Mouse (Mus musculus) lung, postnatal 0 days (tissue): ENCODE data around the gene Sos2.

Experiments used
- CTCF ChIP-seq: IDR thresholded peaks from 2 replicates; pipeline ENCODE4 v1.5.1; 2016; ENCODE audit warnings: antibody characterized with exemption, mild to moderate bottlenecking
- EP300 ChIP-seq: IDR thresholded peaks from 2 replicates; pipeline ENCODE4 v1.6.1; 2016; ENCODE audit warnings: antibody characterized with exemption, mild to moderate bottlenecking, control low read depth

GRCm38 (mm10) chr12:69573271-69573670 lies 108.4 kb downstream of the Sos2 start:
- TF ChIP-seq CTCF, result no peak
- no peak for TF ChIP-seq EP300
